Mouse (Mus musculus) adrenal gland, postnatal 36 days (tissue): Measurements from ENCODE around the gene Gm21317. TPM values are rescaled to one million over a fixed set of nuclear protein-coding genes. Genes with fewer than 3 reads are reported as not detected.
"Not testable (repeated sequence)": the region's sequence is repeated elsewhere in the genome, so short reads cannot be mapped to it uniquely, and the experiment has no call there.

Experiments used
- DNase-seq, 2 experiments: peaks; one replicate each; pipeline ENCODE4 v3.0.0; 2021; ENCODE audit warnings: mixed read lengths in 1 of 2
- long read RNA-seq, 2 experiments: library from polyadenylated mRNA; stranded (forward); transcript quantifications; one replicate each; pipeline ENCODE4 v2.0.0; 2021; ENCODE audit warnings: borderline sequencing depth in 2 of 2
- total RNA-seq, 2 experiments: library from RNA; stranded (reverse); gene quantifications; 2 replicates each; pipeline ENCODE4 v1.2.3; 2021

The Gm21317 gene
- not detected for total RNA-seq
- long read RNA-seq, experiment 1, result 0 reads
- long read RNA-seq, experiment 2, result 0 reads

DNA sequence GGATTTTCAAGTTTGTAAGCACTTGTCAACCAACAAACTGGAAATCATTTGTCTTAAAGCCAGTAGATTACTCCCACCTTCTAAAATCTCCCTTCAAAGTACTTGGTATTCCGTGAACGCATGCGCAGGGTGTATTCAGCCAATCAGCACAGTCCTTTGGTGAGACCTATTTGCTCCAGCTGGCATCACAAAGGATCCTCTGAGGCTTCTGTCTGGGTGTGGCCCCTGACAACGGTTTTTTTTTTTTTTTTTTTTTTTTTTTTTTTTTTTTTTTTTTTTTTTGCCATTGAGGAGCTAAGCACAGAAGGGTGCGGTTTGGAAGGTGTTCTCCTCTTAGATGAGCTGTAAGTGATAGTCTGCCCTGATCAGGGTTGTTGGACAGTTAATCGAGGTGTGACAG, at the start of gene Gm21317:
Gm21317 (plus strand) TSS at position 301 of the 400 bp plus-strand sequence.
- not testable (repeated sequence) for DNase-seq
